Mouse (Mus musculus): Measurements from ENCODE around the gene Nkain2.
"Not testable (repeated sequence)": the region's sequence is repeated elsewhere in the genome, so short reads cannot be mapped to it uniquely, and the experiment has no call there.

Nkain2 gene

GRCm38 (mm10) chr10:32889652-32890506 lies at the start of gene Nkain2:
Gene Nkain2, minus strand, starts transcription at chr10:32890462.
- DNase-seq (ENCODE audit: low read depth, low spot score) = no peak

GRCm38 (mm10) chr10:32939853-32940252 lies 49.6 kb upstream of the Nkain2 start:
- no peak for DNase-seq (ENCODE audit: low read depth, low spot score)

GRCm38 (mm10) chr10:32895093-32895492 lies 4.8 kb upstream of the Nkain2 start:
- DNase-seq (ENCODE audit: low read depth, low spot score) = no peak

DNA sequence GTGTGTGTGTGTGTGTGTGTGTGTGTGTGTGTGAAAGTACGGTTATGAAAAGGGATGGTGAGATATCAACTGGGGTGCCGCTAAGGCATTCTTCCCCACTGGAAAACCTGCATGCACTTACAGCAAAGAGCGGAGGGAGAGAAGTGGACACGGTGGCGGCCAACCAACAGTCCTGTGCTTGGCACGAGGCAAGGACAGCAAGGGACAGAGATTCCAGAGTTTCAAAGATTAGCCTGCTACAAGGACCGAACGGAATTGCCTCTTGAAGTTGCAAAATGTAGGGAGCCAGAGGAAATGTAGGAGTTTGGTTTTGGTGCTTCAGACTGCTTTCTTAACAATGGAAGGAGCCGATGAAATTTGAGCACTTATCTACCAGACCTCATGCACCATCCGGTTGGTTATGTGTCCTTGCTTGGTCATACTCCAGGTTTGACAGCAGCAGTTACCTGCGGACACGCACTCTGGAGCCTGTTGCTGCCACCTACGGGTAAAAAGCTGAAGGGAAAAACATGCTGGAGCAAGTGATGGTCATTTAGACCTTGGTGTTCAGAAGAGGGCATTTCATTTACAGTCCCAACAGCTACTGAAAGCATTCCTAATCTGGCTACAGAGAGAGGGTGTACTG lies 357 bp upstream of the Nkain2 start:
- no peak for DNase-seq (ENCODE audit: low read depth, low spot score)

- no peak for DNase-seq (ENCODE audit: low read depth, low spot score)
These were observed 8.3 kb downstream of the Nkain2 start for GRCm38 (mm10) chr10:32881977-32882376.

GRCm38 (mm10) chr10:32870691-32871406 lies 19.4 kb downstream of the Nkain2 start:
- DNase-seq (ENCODE audit: low read depth, low spot score) = no peak

GRCm38 (mm10) chr10:32869541-32869940 lies 20.7 kb downstream of the Nkain2 start:
- DNase-seq (ENCODE audit: low read depth, low spot score) = no peak

- DNase-seq (ENCODE audit: low read depth, low spot score) = no peak
These were observed 74.9 kb downstream of the Nkain2 start for GRCm38 (mm10) chr10:32815210-32815883.

GRCm38 (mm10) chr10:32796215-32796614 lies 94.0 kb downstream of the Nkain2 start:
- no peak for DNase-seq (ENCODE audit: low read depth, low spot score)

DNA sequence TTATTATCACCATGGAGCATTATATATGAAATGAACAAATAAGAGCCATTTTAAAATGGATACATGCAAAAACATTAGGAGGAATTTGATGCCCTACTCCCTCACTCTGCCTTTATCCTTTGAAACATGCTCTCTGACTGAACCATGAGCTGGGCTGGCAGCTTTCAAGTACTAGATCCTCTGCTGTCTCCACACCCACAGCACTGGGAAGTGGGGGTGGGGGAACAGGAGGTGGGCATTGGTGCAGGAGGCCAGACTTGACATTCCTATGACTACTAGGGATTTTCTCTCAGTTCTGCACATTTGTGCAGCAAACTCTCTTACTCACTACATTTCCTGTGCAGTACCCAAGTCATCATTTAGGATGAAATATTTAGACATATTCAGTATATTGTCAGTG lies 99.7 kb downstream of the Nkain2 start:
- DNase-seq (ENCODE audit: low read depth, low spot score) = no peak

DNA sequence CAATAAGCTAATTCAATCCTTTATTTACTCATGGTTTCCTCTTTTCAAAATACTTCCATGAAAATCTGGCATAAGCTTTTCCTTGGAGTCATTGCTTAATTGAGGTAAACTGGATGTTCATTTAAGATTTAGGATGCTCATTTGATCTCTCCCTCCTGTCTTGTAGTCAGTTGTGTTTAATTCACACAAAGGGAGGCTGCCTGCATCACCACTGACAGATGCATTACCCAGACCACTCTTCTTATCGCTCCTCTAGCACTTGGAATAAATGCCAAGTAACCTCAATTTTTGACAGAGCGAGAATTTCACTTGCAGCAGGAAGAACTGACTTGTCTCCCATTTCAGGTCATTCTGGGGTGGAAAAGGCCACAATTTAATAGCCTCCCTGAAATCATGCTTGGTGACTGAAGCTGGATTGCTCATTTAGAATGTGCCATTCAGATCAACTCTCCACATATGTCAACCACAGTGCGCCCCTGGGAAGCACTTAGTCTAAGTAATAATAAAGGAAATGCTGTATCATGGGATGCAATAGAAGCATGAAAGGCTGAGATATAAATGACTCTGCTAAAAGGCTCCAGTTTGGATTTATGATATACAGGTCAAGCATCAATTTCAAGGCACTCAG lies 107.4 kb downstream of the Nkain2 start:
- no peak for DNase-seq (ENCODE audit: low read depth, low spot score)

DNA sequence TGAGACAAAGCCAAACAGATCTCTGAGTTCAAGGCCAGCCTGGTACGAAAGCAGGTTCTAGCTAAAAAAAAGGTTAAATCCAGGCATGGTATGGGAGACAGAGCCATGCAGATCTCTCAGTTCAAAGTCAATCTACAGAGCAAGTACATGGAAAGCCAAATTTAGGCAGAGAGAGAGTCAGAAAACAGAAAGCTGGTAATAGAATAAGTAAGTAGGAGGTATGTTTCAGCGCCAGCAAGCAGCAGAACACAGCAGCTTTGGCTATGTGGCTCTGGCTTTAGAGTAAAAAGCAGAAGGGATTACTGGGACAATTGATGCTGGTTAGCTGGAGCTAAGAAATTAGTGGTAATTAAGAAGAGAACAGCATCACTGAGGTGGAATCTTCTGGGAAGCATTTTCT lies 151.3 kb downstream of the Nkain2 start:
- DNase-seq (ENCODE audit: low read depth, low spot score) = no peak

DNA sequence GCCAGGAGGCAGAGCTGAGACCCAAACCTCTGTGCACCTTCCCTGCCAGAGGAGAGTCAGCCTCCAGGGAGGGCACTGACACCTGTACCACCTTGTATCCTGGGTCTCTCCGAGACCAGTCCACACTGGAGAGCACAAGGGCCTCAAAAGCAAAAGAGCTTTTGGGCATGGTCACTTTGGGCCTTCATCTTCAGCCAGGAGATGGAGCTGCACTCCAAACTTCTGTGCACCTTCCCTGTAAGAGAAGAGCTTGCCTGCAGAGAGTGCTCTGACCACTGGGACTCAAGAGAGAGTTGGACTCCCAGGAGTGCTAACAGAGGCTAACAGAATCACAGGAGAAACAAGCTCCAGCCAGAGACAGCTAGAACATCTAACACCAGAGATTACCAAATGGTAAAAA lies 183.7 kb downstream of the Nkain2 start:
- not testable (repeated sequence) for DNase-seq (ENCODE audit: low read depth, low spot score)

DNA sequence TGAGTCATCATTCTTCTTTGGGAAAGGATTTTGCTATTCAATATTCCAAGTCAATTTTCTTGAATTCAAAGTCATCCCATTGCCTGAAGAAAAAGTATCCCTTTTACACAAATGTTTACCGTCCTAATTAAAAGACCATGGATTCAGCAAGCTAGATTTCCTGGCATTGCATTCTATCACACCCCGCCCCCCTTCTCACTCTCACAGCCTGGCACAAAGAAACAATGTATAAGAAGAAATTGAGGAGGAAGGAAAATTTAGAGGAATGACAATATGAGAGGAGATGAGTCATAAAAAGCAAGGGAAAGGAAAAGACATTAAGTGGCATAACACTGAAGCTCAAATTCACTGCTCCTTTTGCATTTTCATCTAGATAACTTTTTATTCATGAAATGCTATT lies 193.6 kb downstream of the Nkain2 start:
- DNase-seq (ENCODE audit: low read depth, low spot score) = no peak

- DNase-seq (ENCODE audit: low read depth, low spot score) = no peak
These were observed 205.7 kb downstream of the Nkain2 start for GRCm38 (mm10) chr10:32684548-32684947.

DNA sequence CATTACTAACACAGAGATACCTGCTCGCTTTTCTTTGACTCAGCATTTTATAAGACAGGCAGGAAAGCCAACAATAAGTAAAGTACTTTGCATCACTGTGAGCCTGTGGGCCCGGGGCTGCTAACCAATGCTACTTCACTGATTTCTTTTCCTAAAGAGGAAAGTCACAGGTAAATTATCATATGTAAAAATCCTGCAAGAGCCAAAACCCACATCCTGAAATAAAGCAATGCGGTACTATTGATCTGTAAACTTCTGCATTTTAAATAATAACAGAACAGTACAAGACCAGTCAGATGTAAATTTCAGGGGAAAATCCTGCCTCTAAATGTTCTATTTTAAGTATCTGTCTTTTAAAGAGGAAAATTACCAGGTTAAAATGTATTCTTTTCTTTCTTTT lies 250.0 kb downstream of the Nkain2 start:
- no peak for DNase-seq (ENCODE audit: low read depth, low spot score)

- DNase-seq (ENCODE audit: low read depth, low spot score) = no peak
These were observed 251.1 kb downstream of the Nkain2 start for GRCm38 (mm10) chr10:32639173-32639572.

GRCm38 (mm10) chr10:32631043-32631442 lies 259.2 kb downstream of the Nkain2 start:
- DNase-seq (ENCODE audit: low read depth, low spot score) = no peak

- no peak for DNase-seq (ENCODE audit: low read depth, low spot score)
These were observed 285.8 kb downstream of the Nkain2 start for GRCm38 (mm10) chr10:32604448-32604847.

GRCm38 (mm10) chr10:32602798-32603197 lies 287.5 kb downstream of the Nkain2 start:
- DNase-seq (ENCODE audit: low read depth, low spot score) = no peak

- no peak for DNase-seq (ENCODE audit: low read depth, low spot score)
These were observed 295.3 kb downstream of the Nkain2 start for GRCm38 (mm10) chr10:32594998-32595397.

GRCm38 (mm10) chr10:32577276-32577580 lies 313.0 kb downstream of the Nkain2 start:
- no peak for DNase-seq (ENCODE audit: low read depth, low spot score)
